Mouse (Mus musculus) heart, adult 2 months (tissue): ENCODE data around the gene Wdr20.

Source experiments
- CTCF ChIP-seq: fragments of 200-600 bp; IDR thresholded peaks from 2 replicates; pipeline ENCODE4 v1.8.1; 2022; ENCODE audit warnings: antibody characterized with exemption, mild to moderate bottlenecking, moderate library complexity
- EP300 ChIP-seq: fragments of 200-500 bp; IDR thresholded peaks from 2 replicates; pipeline ENCODE4 v1.6.1; 2011; ENCODE audit warnings: low read depth, low read length, control low read depth; ENCODE audit not compliant: insufficient read depth
- POLR2A ChIP-seq: fragments of 200-500 bp; IDR thresholded peaks from 2 replicates; pipeline ENCODE4 v1.6.1; 2011; ENCODE audit warnings: mild to moderate bottlenecking, low read depth, low read length, control low read depth; ENCODE audit not compliant: insufficient read depth

GRCm38 (mm10) chr12:110830293-110831024 is 92.7 kb downstream of the Wdr20 start:
- no peak for TF ChIP-seq POLR2A
- TF ChIP-seq CTCF: no peak
- TF ChIP-seq EP300: no peak
